Mouse (Mus musculus): Measurements from ENCODE around the gene Krtap4-7.
"Not testable (repeated sequence)": the region's sequence is repeated elsewhere in the genome, so short reads cannot be mapped to it uniquely, and the experiment has no call there.

The Krtap4-7 gene

GRCm38 (mm10) chr11:99643635-99644139, at the start of gene Krtap4-7:
Gene Krtap4-7 (minus strand): TSS chr11:99644089.
- in situ Hi-C loops (cut with MboI) = not testable (repeated sequence)

- in situ Hi-C loops (cut with MboI) = no loop called here
Observed at GRCm38 (mm10) chr11:99690463-99690862, 46.6 kb upstream of the Krtap4-7 start, which contains the start of gene Gm14190. Gene Gm14190 (minus strand): TSS chr11:99690740.

GRCm38 (mm10) chr11:99685235-99685634, 41.3 kb upstream of the Krtap4-7 start:
- in situ Hi-C loops (cut with MboI) = not testable (repeated sequence)

GRCm38 (mm10) chr11:99683481-99683880, 39.6 kb upstream of the Krtap4-7 start:
- in situ Hi-C loops (cut with MboI) = no loop called here

- in situ Hi-C loops (cut with MboI) = no loop called here
Observed at GRCm38 (mm10) chr11:99665860-99666259, 22.0 kb upstream of the Krtap4-7 start, which contains the start of gene Krtap4-6. Gene Krtap4-6 (minus strand): TSS chr11:99665960.

GRCm38 (mm10) chr11:99662802-99663201, 18.9 kb upstream of the Krtap4-7 start:
- in situ Hi-C loops (cut with MboI) = no loop called here

- in situ Hi-C loops (cut with MboI) = no loop called here
Observed at GRCm38 (mm10) chr11:99659256-99659655, 15.4 kb upstream of the Krtap4-7 start.

GRCm38 (mm10) chr11:99658467-99659010, 14.7 kb upstream of the Krtap4-7 start, which contains the start of gene Gm11563:
Gene Gm11563 (minus strand): TSS chr11:99658960.
- in situ Hi-C loops (cut with MboI) = not testable (repeated sequence)

GRCm38 (mm10) chr11:99657051-99657450, 13.2 kb upstream of the Krtap4-7 start:
- in situ Hi-C loops (cut with MboI) = no loop called here

- in situ Hi-C loops (cut with MboI) = no loop called here
Observed at GRCm38 (mm10) chr11:99650136-99650535, 6.2 kb upstream of the Krtap4-7 start, which contains the start of gene Gm11555. Gene Gm11555 (minus strand): TSS chr11:99650236.

GRCm38 (mm10) chr11:99646444-99646843, 2.6 kb upstream of the Krtap4-7 start:
- in situ Hi-C loops (cut with MboI) = no loop called here

- in situ Hi-C loops (cut with MboI) = no loop called here
Observed at GRCm38 (mm10) chr11:99644351-99644750, 462 bp upstream of the Krtap4-7 start.

GRCm38 (mm10) chr11:99640926-99641325, 3.0 kb downstream of the Krtap4-7 start:
- in situ Hi-C loops (cut with MboI) = no loop called here

GRCm38 (mm10) chr11:99637086-99637485, 6.8 kb downstream of the Krtap4-7 start:
- in situ Hi-C loops (cut with MboI) = no loop called here

- in situ Hi-C loops (cut with MboI) = no loop called here
Observed at GRCm38 (mm10) chr11:99634653-99635134, 9.2 kb downstream of the Krtap4-7 start, which contains the start of gene Krtap4-2. Gene Krtap4-2 (minus strand): TSS chr11:99635084.

GRCm38 (mm10) chr11:99633293-99633692, 10.6 kb downstream of the Krtap4-7 start:
- in situ Hi-C loops (cut with MboI) = no loop called here

- in situ Hi-C loops (cut with MboI) = no loop called here
Observed at GRCm38 (mm10) chr11:99630890-99631289, 13.0 kb downstream of the Krtap4-7 start.

- in situ Hi-C loops (cut with MboI) = no loop called here
Observed at GRCm38 (mm10) chr11:99628138-99628537, 15.8 kb downstream of the Krtap4-7 start, which contains the start of gene Krtap4-1. Gene Krtap4-1 (minus strand): TSS chr11:99628238.

- in situ Hi-C loops (cut with MboI) = no loop called here
Observed at GRCm38 (mm10) chr11:99620335-99620734, 23.6 kb downstream of the Krtap4-7 start, which contains the start of gene Gm11562. Gene Gm11562 (minus strand): TSS chr11:99620435.

- in situ Hi-C loops (cut with MboI) = no loop called here
Observed at GRCm38 (mm10) chr11:99614796-99615363, 29.0 kb downstream of the Krtap4-7 start, which contains the start of gene Krtap2-4. Gene Krtap2-4 (minus strand): TSS chr11:99614846.

GRCm38 (mm10) chr11:99610089-99610488, 33.8 kb downstream of the Krtap4-7 start, which contains the start of gene Gm11937:
Gene Gm11937 (minus strand): TSS chr11:99610189.
- in situ Hi-C loops (cut with MboI) = not testable (repeated sequence)

- in situ Hi-C loops (cut with MboI) = no loop called here
Observed at GRCm38 (mm10) chr11:99609126-99609525, 34.8 kb downstream of the Krtap4-7 start.

GRCm38 (mm10) chr11:99603208-99603607, 40.7 kb downstream of the Krtap4-7 start, which contains the start of gene Gm11938:
Gene Gm11938 (minus strand): TSS chr11:99603308.
- in situ Hi-C loops (cut with MboI) = not testable (repeated sequence)
